Mouse (Mus musculus) hindbrain, embryonic 12.5 days (tissue): Measurements from ENCODE around the gene Cttnbp2nl. TPM values are rescaled to one million over a fixed set of nuclear protein-coding genes. Genes with fewer than 3 reads are reported as not detected.
A peak's percentile ranks its signal among the peaks of the same experiment; 100 is the strongest.

Source experiments
- ATAC-seq: fragments of 200-750 bp; cut with Nextera tagmentation; 2 replicates; pipeline ENCODE4 v1.8.0; 2017; ENCODE audit warnings: moderate TSS enrichment; ENCODE audit not compliant: low FRiP score
- H3K27ac ChIP-seq: fragments of 300-500 bp; sonication (generic); 2 replicates; pipeline ENCODE4 v1.5.1; 2016; ENCODE audit warnings: mild to moderate bottlenecking
- H3K27me3 ChIP-seq: fragments of 300-500 bp; sonication (generic); 2 replicates; pipeline ENCODE4 v1.6.1; 2016; ENCODE audit warnings: mild to moderate bottlenecking
- H3K36me3 ChIP-seq: fragments of 300-500 bp; sonication (generic); 2 replicates; pipeline ENCODE4 v1.6.1; 2016; ENCODE audit warnings: mild to moderate bottlenecking
- H3K4me1 ChIP-seq: fragments of 300-500 bp; sonication (generic); 2 replicates; pipeline ENCODE4 v1.6.1; 2016
- H3K4me2 ChIP-seq: fragments of 300-500 bp; sonication (generic); replicated peaks from 2 replicates; pipeline ENCODE4 v1.6.1; 2016; ENCODE audit warnings: mild to moderate bottlenecking
- H3K4me3 ChIP-seq: fragments of 300-500 bp; sonication (generic); 2 replicates; pipeline ENCODE4 v1.5.1; 2016; ENCODE audit warnings: mild to moderate bottlenecking
- H3K9ac ChIP-seq: fragments of 300-500 bp; sonication (generic); 2 replicates; pipeline ENCODE4 v1.6.1; 2016; ENCODE audit warnings: mild to moderate bottlenecking, moderate library complexity
- H3K9me3 ChIP-seq: fragments of 300-500 bp; sonication (generic); replicated peaks from 2 replicates; pipeline ENCODE4 v1.6.1; 2016; ENCODE audit warnings: mild to moderate bottlenecking
- WGBS: fragments of 180-500 bp; shearing (Covaris S2); methylation state at CpG from one replicate; pipeline ENCODE4 v1.1.7; 2016; 5-methylcytosine and 5-hydroxymethylcytosine counted together
- polyA plus RNA-seq: library from polyadenylated mRNA; unstranded; fragments of >200 nt; fragmentation: Nextera tagmentation; extraction: Ambion mirVana; gene quantifications from 2 replicates; pipeline ENCODE4 v1.2.1, GENCODE M21; 2016

The Cttnbp2nl gene
- polyA plus RNA-seq = 60.3 and 66.8 TPM in 2 replicates

- no peaks in the 10 kb centered on the region for H3K36me3 ChIP-seq
- peaks cover 7% of the 10 kb centered on the region; the same call in 1 of the 2 replicates for H3K27me3 ChIP-seq
- H3K4me2 ChIP-seq = peak within 1 kb of the TSS; percentile 82
- peak within 1 kb of the TSS; percentile 61 for H3K4me3 ChIP-seq
- H3K9me3 ChIP-seq = no peaks in the 10 kb centered on the region
- peak within 1 kb of the TSS; percentile 92 for H3K27ac ChIP-seq
- ATAC-seq = peak; percentile 100
- peak within 1 kb of the TSS; percentile 88 for H3K9ac ChIP-seq
- H3K4me1 ChIP-seq = peaks cover 27% of the 10 kb centered on the region
- WGBS = 3% methylated on average over 31 of the region's 31 CpGs
These were observed at the start of gene Cttnbp2nl for GRCm38 (mm10) chr3:105052937-105053697. Cttnbp2nl (minus strand) TSS chr3:105053146.

GRCm38 (mm10) chr3:105100270-105100589 is 47.3 kb upstream of the Cttnbp2nl start:
- Histone ChIP-seq H3K36me3 (no peaks in the 10 kb centered on the region), H3K27ac (peak overlapping the region; percentile 55; the same call in 1 of the 2 replicates), H3K9me3 (no peaks in the 10 kb centered on the region), H3K27me3 (no peaks in the 10 kb centered on the region), H3K9ac (no peak overlapping the region), H3K4me3 (no peak overlapping the region), H3K4me1 (peaks cover 10% of the 10 kb centered on the region), H3K4me2 (no peak overlapping the region)
- 63% methylated on average over 4 of the region's 4 CpGs for WGBS
- no peak for ATAC-seq

- Histone ChIP-seq H3K9ac (no peak overlapping the region), H3K4me2 (no peak overlapping the region), H3K27me3 (no peaks in the 10 kb centered on the region), H3K27ac (peak overlapping the region; percentile 55), H3K9me3 (no peaks in the 10 kb centered on the region), H3K36me3 (no peaks in the 10 kb centered on the region), H3K4me3 (no peak overlapping the region), H3K4me1 (peaks cover 10% of the 10 kb centered on the region)
- no peak for ATAC-seq
- 26% methylated on average over 15 of the region's 15 CpGs for WGBS
These were observed 46.8 kb upstream of the Cttnbp2nl start for GRCm38 (mm10) chr3:105099526-105100269.

- Histone ChIP-seq H3K27ac (no peak overlapping the region), H3K9me3 (no peaks in the 10 kb centered on the region), H3K4me3 (no peak overlapping the region), H3K9ac (no peak overlapping the region), H3K4me2 (no peak overlapping the region), H3K4me1 (peaks cover 13% of the 10 kb centered on the region), H3K27me3 (no peaks in the 10 kb centered on the region), H3K36me3 (no peaks in the 10 kb centered on the region)
- 77% methylated on average over 4 of the region's 4 CpGs for WGBS
- ATAC-seq = no peak
These were observed 44.6 kb upstream of the Cttnbp2nl start for GRCm38 (mm10) chr3:105097581-105097980.

GRCm38 (mm10) chr3:105095026-105095425 is 42.1 kb upstream of the Cttnbp2nl start:
- Histone ChIP-seq H3K4me2 (no peak overlapping the region), H3K9ac (no peak overlapping the region), H3K4me1 (peaks cover 12% of the 10 kb centered on the region), H3K27me3 (no peaks in the 10 kb centered on the region), H3K4me3 (no peak overlapping the region), H3K36me3 (no peaks in the 10 kb centered on the region), H3K27ac (no peak overlapping the region), H3K9me3 (no peaks in the 10 kb centered on the region)
- ATAC-seq = no peak
- WGBS = 83% methylated on average over 5 of the region's 5 CpGs

- no peak overlapping the region for H3K4me3 ChIP-seq
- H3K9ac ChIP-seq = no peak overlapping the region
- no peak for ATAC-seq
- H3K4me2 ChIP-seq = no peak overlapping the region
- 59% methylated on average over 2 of the region's 2 CpGs for WGBS
- no peak overlapping the region for H3K27ac ChIP-seq
- no peaks in the 10 kb centered on the region for H3K27me3 ChIP-seq
- peaks cover 6% of the 10 kb centered on the region for H3K4me1 ChIP-seq
- H3K36me3 ChIP-seq = no peaks in the 10 kb centered on the region
- no peaks in the 10 kb centered on the region for H3K9me3 ChIP-seq
These were observed 41.5 kb upstream of the Cttnbp2nl start for GRCm38 (mm10) chr3:105094448-105094847.

GRCm38 (mm10) chr3:105092721-105093505 is 40.0 kb upstream of the Cttnbp2nl start:
- Histone ChIP-seq H3K36me3 (no peaks in the 10 kb centered on the region), H3K9me3 (no peaks in the 10 kb centered on the region), H3K4me3 (no peak overlapping the region), H3K27ac (no peak overlapping the region), H3K9ac (no peak overlapping the region), H3K4me1 (0 out of 2 replicates have a peak, but pooled peaks cover 3% of the 10 kb centered on the region), H3K27me3 (no peaks in the 10 kb centered on the region), H3K4me2 (no peak overlapping the region)
- WGBS = 66% methylated on average over 11 of the region's 11 CpGs
- no peak for ATAC-seq

GRCm38 (mm10) chr3:105090981-105091380 is 38.0 kb upstream of the Cttnbp2nl start:
- Histone ChIP-seq H3K9ac (no peak overlapping the region), H3K4me3 (no peak overlapping the region), H3K36me3 (no peaks in the 10 kb centered on the region), H3K27ac (no peak overlapping the region), H3K27me3 (no peaks in the 10 kb centered on the region), H3K4me2 (no peak overlapping the region), H3K4me1 (0 out of 2 replicates have a peak, but pooled peaks cover 3% of the 10 kb centered on the region), H3K9me3 (no peaks in the 10 kb centered on the region)
- WGBS = 36% methylated on average over 3 of the region's 3 CpGs
- no peak for ATAC-seq

- H3K9me3 ChIP-seq = no peaks in the 10 kb centered on the region
- 88% methylated on average over 7 of the region's 7 CpGs for WGBS
These were observed 37.2 kb upstream of the Cttnbp2nl start for GRCm38 (mm10) chr3:105090147-105090546.

GRCm38 (mm10) chr3:105088638-105089037 is 35.7 kb upstream of the Cttnbp2nl start:
- H3K27me3 ChIP-seq = no peaks in the 10 kb centered on the region
- WGBS = 85% methylated on average over 2 of the region's 2 CpGs
- no peaks in the 10 kb centered on the region for H3K36me3 ChIP-seq
- no peak for ATAC-seq
- H3K27ac ChIP-seq = no peak overlapping the region
- no peak overlapping the region for H3K4me3 ChIP-seq
- no peak overlapping the region for H3K9ac ChIP-seq
- H3K9me3 ChIP-seq = no peaks in the 10 kb centered on the region
- no peak overlapping the region for H3K4me2 ChIP-seq
- 0 out of 2 replicates have a peak, but pooled peaks cover 3% of the 10 kb centered on the region for H3K4me1 ChIP-seq

More at GRCm38 (mm10) chr3:105090147-105090546, 37.2 kb upstream of the Cttnbp2nl start:
- Histone ChIP-seq H3K4me1 (0 out of 2 replicates have a peak, but pooled peaks cover 3% of the 10 kb centered on the region), H3K27me3 (no peaks in the 10 kb centered on the region), H3K27ac (no peak overlapping the region), H3K9ac (no peak overlapping the region), H3K4me2 (no peak overlapping the region), H3K36me3 (no peaks in the 10 kb centered on the region), H3K4me3 (no peak overlapping the region)
- no peak for ATAC-seq

- no peaks in the 10 kb centered on the region for H3K9me3 ChIP-seq
- no peak overlapping the region for H3K4me3 ChIP-seq
- no peak for ATAC-seq
- no peak overlapping the region for H3K9ac ChIP-seq
- no peaks in the 10 kb centered on the region for H3K4me1 ChIP-seq
- no peak overlapping the region for H3K27ac ChIP-seq
- H3K36me3 ChIP-seq = no peaks in the 10 kb centered on the region
- H3K4me2 ChIP-seq = no peak overlapping the region
- WGBS = 66% methylated on average over 3 of the region's 3 CpGs
- no peaks in the 10 kb centered on the region for H3K27me3 ChIP-seq
These were observed 34.4 kb upstream of the Cttnbp2nl start for GRCm38 (mm10) chr3:105087344-105087743.
